Mouse (Mus musculus): ENCODE measurements at regions not wholly inside any gene's neighbourhood (a gene's known extent, or its start where the extent isn't known, plus 50 kb on each side); places are given as distances from the start of the nearest gene placed in this dataset.
A peak's percentile ranks its signal among the peaks of the same experiment; 100 is the strongest.
"Not testable (repeated sequence)": the region's sequence is repeated elsewhere in the genome, so short reads cannot be mapped to it uniquely, and the experiment has no call there.

- no peak for DNase-seq (ENCODE audit: low spot score)
Observed at GRCm38 (mm10) chr10:95773425-95773980, 69.2 kb downstream of the Gm33543 start.

- no peak for DNase-seq (ENCODE audit: low spot score)
Observed at GRCm38 (mm10) chr10:95772811-95773424, 69.8 kb downstream of the Gm33543 start.

GRCm38 (mm10) chr10:95768974-95769373 is 73.8 kb downstream of the Gm33543 start:
- DNase-seq (ENCODE audit: low spot score) = no peak

- DNase-seq (ENCODE audit: low spot score) = no peak
Observed at GRCm38 (mm10) chr10:95767526-95768161, 75.1 kb downstream of the Gm33543 start.

GRCm38 (mm10) chr10:95764129-95764528 is 78.6 kb downstream of the Gm33543 start:
- no peak for DNase-seq (ENCODE audit: low spot score)

- DNase-seq (ENCODE audit: low spot score) = no peak
Observed at GRCm38 (mm10) chr10:95762632-95763031, 80.1 kb downstream of the Gm33543 start.

GRCm38 (mm10) chr10:95761969-95762368 is 80.8 kb downstream of the Gm33543 start:
- DNase-seq (ENCODE audit: low spot score) = no peak

- no peak for DNase-seq (ENCODE audit: low spot score)
Observed at GRCm38 (mm10) chr10:95760121-95760870, 82.4 kb downstream of the Gm33543 start.

GRCm38 (mm10) chr10:95758181-95758580 is 84.5 kb downstream of the Gm33543 start:
- DNase-seq (ENCODE audit: low spot score) = no peak

GRCm38 (mm10) chr10:95755429-95755828 is 82.2 kb upstream of the Anapc15-ps start:
- DNase-seq (ENCODE audit: low spot score) = no peak

GRCm38 (mm10) chr10:95753396-95753905 is 80.2 kb upstream of the Anapc15-ps start:
- DNase-seq (ENCODE audit: low spot score) = no peak

- no peak for DNase-seq (ENCODE audit: low spot score)
Observed at GRCm38 (mm10) chr10:95748360-95748759, 75.1 kb upstream of the Anapc15-ps start.

GRCm38 (mm10) chr10:95747939-95748338 is 74.7 kb upstream of the Anapc15-ps start:
- no peak for DNase-seq (ENCODE audit: low spot score)

- DNase-seq (ENCODE audit: low spot score) = no peak
Observed at GRCm38 (mm10) chr10:95745834-95746620, 72.8 kb upstream of the Anapc15-ps start.

GRCm38 (mm10) chr10:95745254-95745653 is 72.0 kb upstream of the Anapc15-ps start:
- DNase-seq (ENCODE audit: low spot score) = no peak

- DNase-seq (ENCODE audit: low spot score) = no peak
Observed at GRCm38 (mm10) chr10:95743627-95744026, 70.4 kb upstream of the Anapc15-ps start.

GRCm38 (mm10) chr10:95739421-95739820 is 66.2 kb upstream of the Anapc15-ps start:
- DNase-seq (ENCODE audit: low spot score) = no peak

- not testable (repeated sequence) for DNase-seq (ENCODE audit: low spot score)
Observed at GRCm38 (mm10) chr10:95736743-95737142, 63.5 kb upstream of the Anapc15-ps start.

- no peak for DNase-seq (ENCODE audit: low spot score)
Observed at GRCm38 (mm10) chr10:95731001-95731400, 57.8 kb upstream of the Anapc15-ps start.

GRCm38 (mm10) chr10:95729890-95730289 is 56.6 kb upstream of the Anapc15-ps start:
- no peak for DNase-seq (ENCODE audit: low spot score)

- DNase-seq (ENCODE audit: low spot score) = peak; percentile 37
Observed at GRCm38 (mm10) chr10:95725910-95726309, 52.7 kb upstream of the Anapc15-ps start.

- DNase-seq (ENCODE audit: low spot score) = no peak
Observed at GRCm38 (mm10) chr10:95725349-95725748, 52.1 kb upstream of the Anapc15-ps start.

Data from layer of hippocampus, adult 11-12 months (tissue).